Mouse (Mus musculus) MEL (cell line): ENCODE measurements at regions not wholly inside any gene's neighbourhood (a gene's known extent, or its start where the extent isn't known, plus 50 kb on each side); places are given as distances from the start of the nearest gene placed in this dataset.

Experiments
- DNase-seq: peaks from one replicate; pipeline ENCODE4 v3.0.0; 2011; ENCODE audit warnings: low read depth, low spot score
- H3K27ac ChIP-seq: 2 replicates; pipeline ENCODE4 v1.5.1; 2012; ENCODE audit warnings: low read depth, mild to moderate bottlenecking, control low read depth, low read length, moderate library complexity; ENCODE audit not compliant: control insufficient read depth
- H3K27me3 ChIP-seq, 2 experiments: fragments of 150-350 bp in 1 of 2; sonication (generic) in 1 of 2; 2 replicates each; pipeline ENCODE4 v1.6.1; 2012; ENCODE audit warnings: low read length in 2 of 2, mild to moderate bottlenecking in 2 of 2, improper control_type of control experiment in 1 of 2, moderate library complexity in 1 of 2; ENCODE audit not compliant: insufficient read depth in 2 of 2, control insufficient read depth in 1 of 2
- H3K36me3 ChIP-seq, 2 experiments: 2 replicates each; pipeline ENCODE4 v1.6.1; 2012 to 2014; ENCODE audit warnings: low read length in 2 of 2, improper control_type of control experiment in 1 of 2, inconsistent platforms in 1 of 2, mild to moderate bottlenecking in 1 of 2; ENCODE audit not compliant: insufficient read depth in 2 of 2, control insufficient read depth in 1 of 2
- H3K4me1 ChIP-seq, 2 experiments: fragments of 150-350 bp in 1 of 2; sonication (generic) in 1 of 2; 2 replicates each; pipeline ENCODE4 v1.6.1; 2012; ENCODE audit warnings: low read length in 2 of 2, improper control_type of control experiment in 1 of 2, mild to moderate bottlenecking in 1 of 2; ENCODE audit not compliant: insufficient read depth in 2 of 2, control insufficient read depth in 1 of 2
- H3K4me3 ChIP-seq, 2 experiments: fragments of 150-350 bp in 1 of 2; sonication (generic) in 1 of 2; 2 replicates each; pipeline ENCODE4 v1.5.1; 2012; ENCODE audit warnings: low read depth in 2 of 2, low read length in 2 of 2, mild to moderate bottlenecking in 2 of 2, moderate library complexity in 2 of 2, control low read depth in 1 of 2, improper control_type of control experiment in 1 of 2; ENCODE audit not compliant: control insufficient read depth in 1 of 2, insufficient read depth in 1 of 2
- H3K79me2 ChIP-seq: 2 replicates; pipeline ENCODE4 v1.6.1; 2012; ENCODE audit warnings: mild to moderate bottlenecking, low read length, moderate library complexity; ENCODE audit not compliant: control insufficient read depth, poor library complexity, insufficient read depth
- H3K9ac ChIP-seq: 2 replicates; pipeline ENCODE4 v1.6.1; 2012; ENCODE audit warnings: low read depth, mild to moderate bottlenecking, control low read depth, low read length, moderate library complexity; ENCODE audit not compliant: control insufficient read depth, poor library complexity, severe bottlenecking
- H3K9me3 ChIP-seq: fragments of 150-350 bp; sonication (generic); replicated peaks from 2 replicates; pipeline ENCODE4 v1.6.1; 2012; ENCODE audit warnings: mild to moderate bottlenecking, low read length, improper control_type of control experiment, moderate library complexity; ENCODE audit not compliant: insufficient read depth
- CHD2 ChIP-seq: IDR thresholded peaks from 2 replicates; pipeline ENCODE4 v1.6.1; 2011; ENCODE audit warnings: low read length, improper control_type of control experiment
- CTCF ChIP-seq, 3 experiments: IDR thresholded peaks in 2 of 3; conservative IDR thresholded peaks in 1 of 3; 2 replicates each; pipeline ENCODE4 v1.5.1; 2011 to 2012; ENCODE audit warnings: low read length in 3 of 3, low read depth in 2 of 3, mild to moderate bottlenecking in 2 of 3, improper control_type of control experiment in 1 of 3, inconsistent platforms in 1 of 3, mixed read lengths in 1 of 3, moderate library complexity in 1 of 3; ENCODE audit not compliant: control insufficient read depth in 1 of 3, insufficient read depth in 1 of 3, poor library complexity in 1 of 3, severe bottlenecking in 1 of 3
- E2F4 ChIP-seq: IDR thresholded peaks from 2 replicates; pipeline ENCODE4 v1.6.1; 2011; ENCODE audit warnings: low read depth, low read length, improper control_type of control experiment, borderline replicate concordance
- ETS1 ChIP-seq: IDR thresholded peaks from 2 replicates; pipeline ENCODE4 v1.6.1; 2012; ENCODE audit warnings: low read depth, mild to moderate bottlenecking, inconsistent platforms, low read length, improper control_type of control experiment, moderate library complexity
- GABPA ChIP-seq: IDR thresholded peaks from 2 replicates; pipeline ENCODE4 v1.6.1; 2012; ENCODE audit warnings: low read depth, mild to moderate bottlenecking, inconsistent platforms, low read length, improper control_type of control experiment, moderate library complexity
- HCFC1 ChIP-seq: IDR thresholded peaks from 2 replicates; pipeline ENCODE4 v1.6.1; 2012; ENCODE audit warnings: low read depth, mild to moderate bottlenecking, inconsistent platforms, low read length, improper control_type of control experiment, moderate library complexity
- JUND ChIP-seq: IDR thresholded peaks from 2 replicates; pipeline ENCODE4 v1.6.1; 2011; ENCODE audit warnings: low read depth, mild to moderate bottlenecking, improper control_type of control experiment, low read length
- KAT2A ChIP-seq: conservative IDR thresholded peaks from 2 replicates; pipeline ENCODE4 v1.6.1; 2012; ENCODE audit warnings: low read depth, low read length, improper control_type of control experiment, inconsistent platforms
- MAX ChIP-seq: IDR thresholded peaks from 2 replicates; pipeline ENCODE4 v1.6.1; 2011; ENCODE audit warnings: low read length, improper control_type of control experiment
- MAZ ChIP-seq: IDR thresholded peaks from 2 replicates; pipeline ENCODE4 v1.6.1; 2012; ENCODE audit warnings: low read depth, mild to moderate bottlenecking, inconsistent platforms, low read length, improper control_type of control experiment
- MYC ChIP-seq: IDR thresholded peaks from 2 replicates; pipeline ENCODE4 v1.6.1; 2011; ENCODE audit warnings: low read depth, mild to moderate bottlenecking, low read length, improper control_type of control experiment, moderate library complexity
- NELFE ChIP-seq: IDR thresholded peaks from 2 replicates; pipeline ENCODE4 v1.6.1; 2011; ENCODE audit warnings: low read depth, low read length, improper control_type of control experiment
- POLR2A ChIP-seq, 2 experiments: IDR thresholded peaks; 2 replicates each; pipeline ENCODE4 v1.6.1; 2011 to 2012; ENCODE audit warnings: low read length in 2 of 2, mild to moderate bottlenecking in 2 of 2, control low read depth in 1 of 2, improper control_type of control experiment in 1 of 2, low read depth in 1 of 2, moderate library complexity in 1 of 2; ENCODE audit not compliant: control insufficient read depth in 1 of 2, insufficient read depth in 1 of 2, poor library complexity in 1 of 2
- POLR2AphosphoS2 ChIP-seq: IDR thresholded peaks from 2 replicates; pipeline ENCODE4 v1.6.1; 2011; ENCODE audit warnings: low read length, improper control_type of control experiment
- POLR2AphosphoS5 ChIP-seq: IDR thresholded peaks from 2 replicates; pipeline ENCODE4 v1.6.1; 2012; ENCODE audit warnings: low read depth, borderline replicate concordance, mild to moderate bottlenecking, inconsistent platforms, low read length, moderate library complexity, mixed read lengths
- RAD21 ChIP-seq: IDR thresholded peaks from 2 replicates; pipeline ENCODE4 v1.6.1; 2011; ENCODE audit warnings: mild to moderate bottlenecking, low read depth, low read length, improper control_type of control experiment
- SIN3A ChIP-seq: IDR thresholded peaks from 2 replicates; pipeline ENCODE4 v1.6.1; 2012; ENCODE audit warnings: low read length, improper control_type of control experiment, inconsistent platforms
- TAL1 ChIP-seq: IDR thresholded peaks from 2 replicates; pipeline ENCODE4 v1.6.1; 2012; ENCODE audit warnings: mild to moderate bottlenecking, inconsistent platforms, low read length, moderate library complexity, mixed read lengths
- TCF12 ChIP-seq: IDR thresholded peaks from 2 replicates; pipeline ENCODE4 v1.6.1; 2014; ENCODE audit warnings: low read depth, mild to moderate bottlenecking, inconsistent platforms, low read length, improper control_type of control experiment, moderate library complexity
- UBTF ChIP-seq: IDR thresholded peaks from 2 replicates; pipeline ENCODE4 v1.6.1; 2012; ENCODE audit warnings: low read depth, mild to moderate bottlenecking, inconsistent platforms, low read length, improper control_type of control experiment, moderate library complexity, borderline replicate concordance; ENCODE audit not compliant: insufficient read depth
- USF2 ChIP-seq, 2 experiments: IDR thresholded peaks; 2 replicates each; pipeline ENCODE4 v1.6.1; 2011 to 2012; ENCODE audit warnings: improper control_type of control experiment in 2 of 2, low read length in 2 of 2, borderline replicate concordance in 1 of 2, inconsistent platforms in 1 of 2, low read depth in 1 of 2, mild to moderate bottlenecking in 1 of 2; ENCODE audit not compliant: insufficient read depth in 1 of 2
- ZKSCAN1 ChIP-seq: IDR thresholded peaks from 2 replicates; pipeline ENCODE4 v1.6.1; 2012; ENCODE audit warnings: low read depth, mild to moderate bottlenecking, inconsistent platforms, low read length, improper control_type of control experiment, moderate library complexity
- ZMIZ1 ChIP-seq: IDR thresholded peaks from 2 replicates; pipeline ENCODE4 v1.6.1; 2012; ENCODE audit warnings: low read depth, mild to moderate bottlenecking, inconsistent platforms, low read length, improper control_type of control experiment, moderate library complexity
- ZNF384 ChIP-seq: IDR thresholded peaks from 2 replicates; pipeline ENCODE4 v1.6.1; 2012; ENCODE audit warnings: low read depth, mild to moderate bottlenecking, inconsistent platforms, low read length, improper control_type of control experiment

- no peak for DNase-seq
- TF ChIP-seq MYC (no peak), RAD21 (no peak)
- Histone ChIP-seq H3K79me2 (no peaks in the 10 kb centered on the region), H3K9me3 (no peaks in the 10 kb centered on the region), H3K27ac (no peak overlapping the region), H3K27me3 (no peaks in the 10 kb centered on the region), H3K9ac (no peak overlapping the region), H3K4me3 (no peak overlapping the region), H3K36me3 (no peaks in the 10 kb centered on the region), H3K4me1 (no peaks in the 10 kb centered on the region)
Observed at GRCm38 (mm10) chr1:91702737-91703136, 98.5 kb upstream of the Twist2 start.

DNA sequence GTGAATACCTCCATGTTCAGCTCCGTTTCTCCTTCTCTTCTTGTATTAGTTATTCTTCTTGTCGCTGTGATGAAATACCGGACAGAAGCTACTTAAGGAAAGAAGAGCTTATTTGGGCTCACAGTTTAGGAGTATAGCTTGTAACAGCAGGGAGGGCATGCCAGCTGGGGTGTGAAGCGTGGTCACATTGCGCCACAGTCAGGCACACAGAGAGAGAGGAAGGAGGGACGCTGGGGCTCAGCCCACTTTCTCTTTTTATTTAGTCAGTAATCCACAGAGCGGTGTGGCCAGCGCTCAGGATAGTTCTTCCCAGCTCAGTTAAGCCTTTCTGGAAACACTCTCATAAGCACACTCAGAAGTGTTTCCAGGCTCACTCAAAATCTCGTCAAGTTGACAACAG, 95.8 kb upstream of the Twist2 start:
- no peak for DNase-seq
- Histone ChIP-seq H3K36me3 (no peaks in the 10 kb centered on the region), H3K27ac (no peak overlapping the region), H3K4me3 (no peak overlapping the region), H3K9me3 (no peaks in the 10 kb centered on the region), H3K79me2 (no peaks in the 10 kb centered on the region), H3K4me1 (no peaks in the 10 kb centered on the region), H3K27me3 (no peaks in the 10 kb centered on the region), H3K9ac (no peak overlapping the region)
- TF ChIP-seq CHD2 (no peak), HCFC1 (no peak), TAL1 (no peak), ETS1 (no peak), TCF12 (no peak), GABPA (no peak), MAZ (no peak), ZKSCAN1 (no peak), CTCF (IDR thresholded peaks at IDR 0.05 in 2 of 3, conservative IDR thresholded peaks at IDR 0.05 in 1 of 3; ENCODE audit: control insufficient read depth in 1 of 3, insufficient read depth in 1 of 3, low read depth in 2 of 3, low read length in 3 of 3, poor library complexity in 1 of 3, severe bottlenecking in 1 of 3) (no peak), RAD21 (no peak)

GRCm38 (mm10) chr1:91708550-91709243, 92.6 kb upstream of the Twist2 start:
- no peaks in the 10 kb centered on the region for H3K79me2 ChIP-seq

More at GRCm38 (mm10) chr1:91708550-91709243, 92.6 kb upstream of the Twist2 start:
- Histone ChIP-seq H3K9me3 (no peaks in the 10 kb centered on the region), H3K36me3 (no peaks in the 10 kb centered on the region), H3K27ac (no peak overlapping the region), H3K4me1 (no peaks in the 10 kb centered on the region), H3K9ac (no peak overlapping the region), H3K4me3 (no peak overlapping the region), H3K27me3 (no peaks in the 10 kb centered on the region)
- no peak for DNase-seq
- TF ChIP-seq JUND (no peak), SIN3A (no peak), ZKSCAN1 (no peak), POLR2AphosphoS5 (no peak), CTCF (IDR thresholded peaks at IDR 0.05 in 2 of 3, conservative IDR thresholded peaks at IDR 0.05 in 1 of 3; ENCODE audit: control insufficient read depth in 1 of 3, insufficient read depth in 1 of 3, low read depth in 2 of 3, low read length in 3 of 3, poor library complexity in 1 of 3, severe bottlenecking in 1 of 3) (no peak), KAT2A (no peak), TAL1 (no peak), USF2 (IDR thresholded peaks at IDR 0.05; ENCODE audit: borderline replicate concordance in 1 of 2, insufficient read depth in 1 of 2, low read depth in 1 of 2, low read length in 2 of 2) (no peak), ZMIZ1 (no peak), CHD2 (no peak), HCFC1 (no peak), E2F4 (no peak), MAX (no peak), POLR2A (IDR thresholded peaks at IDR 0.05; ENCODE audit: control insufficient read depth in 1 of 2, insufficient read depth in 1 of 2, low read depth in 1 of 2, low read length in 2 of 2, poor library complexity in 1 of 2) (no peak), UBTF (no peak), POLR2AphosphoS2 (no peak), NELFE (no peak), ZNF384 (no peak)
